Mouse (Mus musculus): ENCODE data around the gene Sf3b6.

- TF ChIP-seq POLR2A (IDR thresholded peaks at IDR 0.05; ENCODE audit: insufficient read depth, low read depth, low read length) = no peak
- TF ChIP-seq CTCF (IDR thresholded peaks at IDR 0.05; ENCODE audit: insufficient read depth, low read depth, low read length) = no peak
These were observed 33.7 kb upstream of the Sf3b6 start for GRCm38 (mm10) chr12:4783598-4783997.
